Mouse (Mus musculus): ENCODE measurements around the gene Ripor3. TPM values are rescaled to one million over a fixed set of nuclear protein-coding genes. Genes with fewer than 3 reads are reported as not detected.

Gene Ripor3
- polyA plus RNA-seq, 1 experiment from 2014 or later, result 0.58 TPM

DNA sequence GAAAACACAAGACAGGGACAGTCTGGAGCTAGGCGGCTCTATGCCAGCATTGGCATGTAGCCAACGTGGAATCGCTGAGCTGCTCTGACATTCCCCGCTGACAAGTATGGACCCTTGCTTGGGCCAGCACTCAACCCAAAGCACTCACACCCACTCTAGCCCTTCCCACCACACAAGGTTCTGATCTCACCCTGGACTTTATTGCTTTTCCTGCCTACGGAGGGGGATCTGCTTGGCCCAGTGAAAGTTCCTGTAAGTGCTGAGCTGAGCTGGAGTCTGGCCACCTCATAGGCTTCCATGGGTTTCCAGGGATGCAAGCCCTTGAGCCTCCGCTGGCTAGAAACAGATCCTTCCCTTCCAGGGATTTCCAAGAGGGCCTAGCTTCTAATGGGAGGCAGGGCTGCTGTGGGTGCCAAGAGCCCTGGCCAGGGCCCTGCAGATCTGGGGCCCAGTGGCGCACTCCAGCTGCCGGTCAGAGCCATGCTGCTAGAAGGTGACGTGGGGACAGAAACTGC, 8.8 kb upstream of the Ripor3 start:
- WGBS, result 71% methylated on average over 9 of the region's 9 CpGs
- H3K27ac ChIP-seq (ENCODE audit: low read length), result no peak overlapping the region

DNA sequence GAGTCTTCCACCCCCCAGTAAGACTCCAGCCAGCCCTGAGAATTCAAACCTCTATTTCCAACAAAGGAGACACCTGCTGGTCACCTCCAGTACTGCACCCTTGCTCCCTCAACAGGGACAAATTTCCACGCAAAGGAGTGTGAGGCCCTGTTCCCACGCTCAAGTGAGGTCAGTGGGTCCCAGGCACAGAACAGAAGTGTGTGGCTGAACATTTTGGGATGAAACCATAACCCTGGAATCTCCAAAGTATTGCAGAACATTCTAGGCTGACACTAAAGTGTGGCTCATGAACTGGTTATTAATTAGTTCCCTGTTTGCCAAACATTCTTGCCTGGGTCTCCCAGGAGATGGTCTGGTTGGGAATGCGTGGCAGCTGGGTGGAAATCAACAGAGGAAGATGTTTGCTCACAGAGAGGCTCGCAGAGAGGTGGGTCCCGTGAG, 6.6 kb upstream of the Ripor3 start:
- Histone ChIP-seq H3K27me3 (ENCODE audit: control insufficient read depth, insufficient read depth, low read depth, low read length) (no peaks in the 10 kb centered on the region), H3K4me1 (ENCODE audit: control insufficient read depth, insufficient read depth, low read length) (no peaks in the 10 kb centered on the region), H3K9me3 (replicated peaks; ENCODE audit: control insufficient read depth, low read length, poor library complexity, severe bottlenecking) (no peaks in the 10 kb centered on the region), H3K27ac (ENCODE audit: low read length) (no peak overlapping the region), H3K36me3 (ENCODE audit: control insufficient read depth, insufficient read depth, low read length) (no peaks in the 10 kb centered on the region), H3K4me3 (ENCODE audit: low read depth, low read length) (no peak overlapping the region), H3K4me2 (ENCODE audit: low read length) (no peak overlapping the region), H3K9ac (ENCODE audit: low read depth, low read length) (no peak overlapping the region)
- WGBS, result 19% methylated on average over 5 of the region's 5 CpGs
- ATAC-seq, result no peak

More for the DNA sequence above, 8.8 kb upstream of the Ripor3 start:
- H3K9ac ChIP-seq (ENCODE audit: low read depth, low read length), result no peak overlapping the region
- no peak for ATAC-seq
- no peaks in the 10 kb centered on the region for H3K27me3 ChIP-seq (ENCODE audit: control insufficient read depth, insufficient read depth, low read depth, low read length)
- no peak overlapping the region for H3K4me2 ChIP-seq (ENCODE audit: low read length)
- no peaks in the 10 kb centered on the region for H3K4me1 ChIP-seq (ENCODE audit: control insufficient read depth, insufficient read depth, low read length)
- no peak overlapping the region for H3K4me3 ChIP-seq (ENCODE audit: low read depth, low read length)
- H3K36me3 ChIP-seq (ENCODE audit: control insufficient read depth, insufficient read depth, low read length), result no peaks in the 10 kb centered on the region
- H3K9me3 ChIP-seq (replicated peaks; ENCODE audit: control insufficient read depth, low read length, poor library complexity, severe bottlenecking), result no peaks in the 10 kb centered on the region

DNA sequence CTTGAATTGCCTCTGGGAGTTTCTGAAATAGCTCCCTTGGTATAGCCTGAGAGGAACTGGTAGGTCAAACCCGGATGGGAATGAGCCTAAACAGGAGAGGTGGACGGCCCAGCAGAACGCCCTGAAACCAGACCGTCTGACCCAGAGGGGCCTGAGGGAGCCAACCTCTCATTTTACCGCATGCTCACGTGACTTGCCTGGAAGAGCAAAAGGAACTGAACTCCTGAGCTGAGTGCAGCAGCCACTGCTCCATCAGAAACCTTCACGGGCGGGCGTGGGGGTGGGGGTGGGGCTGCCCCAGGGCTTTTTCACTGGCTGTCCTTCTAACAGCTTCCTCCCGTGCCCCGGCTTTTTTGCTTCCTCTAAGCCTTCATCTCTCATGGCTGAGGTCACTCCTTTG, 475 bp upstream of the Ripor3 start:
- Histone ChIP-seq H3K36me3 (ENCODE audit: control insufficient read depth, insufficient read depth, low read length) (no peaks in the 10 kb centered on the region), H3K9me3 (replicated peaks; ENCODE audit: control insufficient read depth, low read length, poor library complexity, severe bottlenecking) (no peaks in the 10 kb centered on the region), H3K27me3 (ENCODE audit: control insufficient read depth, insufficient read depth, low read depth, low read length) (no peaks in the 10 kb centered on the region), H3K27ac (ENCODE audit: low read length) (no peak overlapping the region), H3K4me3 (ENCODE audit: low read depth, low read length) (no peak overlapping the region), H3K4me1 (ENCODE audit: control insufficient read depth, insufficient read depth, low read length) (peaks cover 6% of the 10 kb centered on the region), H3K4me2 (ENCODE audit: low read length) (no peak overlapping the region), H3K9ac (ENCODE audit: low read depth, low read length) (no peak overlapping the region)
- no peak for ATAC-seq
- WGBS, result 41% methylated on average over 9 of the region's 11 CpGs

DNA sequence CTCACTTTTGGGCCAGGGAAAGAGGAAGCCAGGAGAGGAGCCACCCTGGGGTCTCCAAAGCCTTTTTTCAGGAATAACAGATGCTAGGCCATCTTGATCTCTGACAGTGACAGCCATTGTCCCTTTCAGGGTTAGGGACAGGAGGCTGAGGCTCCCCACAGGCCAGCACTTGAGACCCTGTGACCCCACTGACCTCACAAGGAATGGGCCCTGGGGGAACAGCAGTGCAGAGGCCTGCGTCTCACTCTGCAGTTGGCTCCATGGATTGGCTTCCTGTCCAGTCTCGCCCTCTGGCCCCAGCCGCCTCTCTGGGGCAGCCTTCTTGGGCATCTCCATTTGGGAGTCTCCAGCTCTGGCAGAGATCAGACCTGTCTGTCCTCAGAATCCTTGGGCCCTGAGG, 2.3 kb downstream of the Ripor3 start:
- no peak for ATAC-seq
- Histone ChIP-seq H3K4me1 (ENCODE audit: control insufficient read depth, insufficient read depth, low read length) (peaks cover 6% of the 10 kb centered on the region), H3K27me3 (ENCODE audit: control insufficient read depth, insufficient read depth, low read depth, low read length) (no peaks in the 10 kb centered on the region), H3K36me3 (ENCODE audit: control insufficient read depth, insufficient read depth, low read length) (no peaks in the 10 kb centered on the region), H3K4me3 (ENCODE audit: low read depth, low read length) (no peak overlapping the region), H3K9ac (ENCODE audit: low read depth, low read length) (no peak overlapping the region), H3K27ac (ENCODE audit: low read length) (no peak overlapping the region), H3K4me2 (ENCODE audit: low read length) (no peak overlapping the region), H3K9me3 (replicated peaks; ENCODE audit: control insufficient read depth, low read length, poor library complexity, severe bottlenecking) (no peaks in the 10 kb centered on the region)
- 49% methylated on average over 3 of the region's 3 CpGs for WGBS

DNA sequence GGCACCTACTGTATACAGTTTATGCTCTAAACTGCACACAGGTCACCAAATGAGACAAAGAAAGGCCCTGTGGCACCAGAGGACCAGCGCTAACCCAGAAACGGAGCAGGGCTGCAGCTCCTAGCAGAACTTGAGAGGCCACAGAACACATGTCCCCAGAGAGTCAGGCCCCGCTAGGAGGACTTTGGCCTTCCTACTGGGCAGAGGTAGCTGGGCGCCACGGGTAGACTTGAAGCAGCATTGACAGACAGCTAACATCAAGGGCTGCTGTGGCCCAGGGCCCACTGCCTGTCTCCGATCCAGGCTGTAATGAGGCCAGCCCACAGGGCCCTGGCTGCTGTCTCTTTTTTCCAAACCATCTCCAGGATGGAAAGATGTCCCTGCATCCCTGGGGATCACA, 3.9 kb downstream of the Ripor3 start:
- Histone ChIP-seq H3K4me2 (ENCODE audit: low read length) (no peak overlapping the region), H3K9me3 (replicated peaks; ENCODE audit: control insufficient read depth, low read length, poor library complexity, severe bottlenecking) (no peaks in the 10 kb centered on the region), H3K9ac (ENCODE audit: low read depth, low read length) (no peak overlapping the region), H3K27ac (ENCODE audit: low read length) (no peak overlapping the region), H3K36me3 (ENCODE audit: control insufficient read depth, insufficient read depth, low read length) (no peaks in the 10 kb centered on the region), H3K4me3 (ENCODE audit: low read depth, low read length) (no peak overlapping the region), H3K27me3 (ENCODE audit: control insufficient read depth, insufficient read depth, low read depth, low read length) (no peaks in the 10 kb centered on the region), H3K4me1 (ENCODE audit: control insufficient read depth, insufficient read depth, low read length) (peaks cover 6% of the 10 kb centered on the region)
- no peak for ATAC-seq
- WGBS, result 75% methylated on average over 6 of the region's 6 CpGs

DNA sequence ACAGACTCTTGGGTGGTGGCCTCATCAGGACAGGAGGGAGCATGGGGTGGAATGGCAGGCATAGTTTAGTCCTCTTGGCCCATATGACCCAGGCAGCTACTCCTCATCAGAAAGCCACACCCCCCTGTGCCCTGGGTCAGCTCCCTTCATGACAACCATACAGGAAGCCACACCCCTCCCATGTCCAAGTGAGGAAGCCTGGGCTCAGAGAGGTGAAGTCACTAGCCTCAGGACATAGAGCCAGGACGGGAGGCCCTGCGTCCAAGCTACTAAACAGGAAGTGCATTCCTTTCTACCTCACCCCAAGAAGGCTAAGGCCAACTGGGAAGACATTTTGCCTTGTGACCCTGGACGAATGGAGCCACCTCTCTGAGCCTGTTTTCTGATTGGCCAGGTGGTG, 4.8 kb downstream of the Ripor3 start:
- 74% methylated on average over 3 of the region's 3 CpGs for WGBS
- no peak for ATAC-seq
- no peaks in the 10 kb centered on the region for H3K36me3 ChIP-seq (ENCODE audit: control insufficient read depth, insufficient read depth, low read length)
- no peak overlapping the region for H3K27ac ChIP-seq (ENCODE audit: low read length)
- H3K9me3 ChIP-seq (replicated peaks; ENCODE audit: control insufficient read depth, low read length, poor library complexity, severe bottlenecking), result peaks cover 2% of the 10 kb centered on the region
- no peak overlapping the region for H3K4me3 ChIP-seq (ENCODE audit: low read depth, low read length)
- no peaks in the 10 kb centered on the region for H3K27me3 ChIP-seq (ENCODE audit: control insufficient read depth, insufficient read depth, low read depth, low read length)
- H3K9ac ChIP-seq (ENCODE audit: low read depth, low read length), result no peak overlapping the region
- H3K4me1 ChIP-seq (ENCODE audit: control insufficient read depth, insufficient read depth, low read length), result peaks cover 3% of the 10 kb centered on the region
- H3K4me2 ChIP-seq (ENCODE audit: low read length), result no peak overlapping the region

DNA sequence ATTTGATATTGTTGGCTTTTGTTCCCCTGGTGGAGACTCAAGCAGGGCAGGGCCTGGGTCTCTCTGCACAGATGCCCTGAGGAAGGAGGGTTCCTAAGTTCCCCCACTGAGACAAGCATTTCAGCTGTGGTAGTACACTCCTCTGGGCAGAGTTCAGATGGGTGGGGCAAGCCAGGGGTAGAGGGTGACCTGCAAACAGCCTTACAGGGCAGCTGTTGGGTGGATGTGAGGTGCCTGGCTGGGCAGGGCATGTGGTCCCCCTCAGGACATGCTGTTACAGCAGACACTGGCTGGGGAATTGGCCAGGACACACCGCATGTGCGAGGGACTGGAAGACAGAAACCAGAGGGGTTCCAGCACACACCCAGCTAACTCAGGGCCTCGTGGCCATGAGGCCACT, 5.4 kb downstream of the Ripor3 start:
- 80% methylated on average over 3 of the region's 3 CpGs for WGBS
- Histone ChIP-seq H3K27me3 (ENCODE audit: control insufficient read depth, insufficient read depth, low read depth, low read length) (no peaks in the 10 kb centered on the region), H3K27ac (ENCODE audit: low read length) (no peak overlapping the region), H3K9me3 (replicated peaks; ENCODE audit: control insufficient read depth, low read length, poor library complexity, severe bottlenecking) (peaks cover 4% of the 10 kb centered on the region), H3K9ac (ENCODE audit: low read depth, low read length) (no peak overlapping the region), H3K4me2 (ENCODE audit: low read length) (no peak overlapping the region), H3K4me1 (ENCODE audit: control insufficient read depth, insufficient read depth, low read length) (no peaks in the 10 kb centered on the region; the same call in 1 of the 2 replicates), H3K4me3 (ENCODE audit: low read depth, low read length) (no peak overlapping the region), H3K36me3 (ENCODE audit: control insufficient read depth, insufficient read depth, low read length) (no peaks in the 10 kb centered on the region)
- ATAC-seq, result no peak

DNA sequence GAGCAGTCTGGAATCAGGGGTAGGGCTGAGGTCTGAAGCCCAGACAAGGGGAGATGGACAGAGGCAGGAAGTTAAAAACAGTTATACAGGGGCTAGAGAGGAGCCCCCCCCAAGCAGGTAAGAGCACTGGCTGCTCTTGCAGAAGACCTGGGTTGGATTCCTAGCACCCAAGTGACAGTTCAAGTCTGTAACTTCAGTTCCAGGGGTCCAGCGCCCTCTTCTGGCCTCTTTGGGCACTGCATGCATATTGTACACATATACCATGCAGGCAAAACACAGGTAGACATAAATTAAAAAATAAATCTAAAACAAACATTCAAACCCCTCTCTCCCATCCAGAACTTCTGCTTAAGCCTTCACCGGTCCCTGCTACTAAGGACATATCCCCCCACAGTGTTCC, 6.0 kb downstream of the Ripor3 start:
- no peaks in the 10 kb centered on the region for H3K36me3 ChIP-seq (ENCODE audit: control insufficient read depth, insufficient read depth, low read length)
- H3K27ac ChIP-seq (ENCODE audit: low read length), result no peak overlapping the region
- no peak for ATAC-seq
- H3K4me3 ChIP-seq (ENCODE audit: low read depth, low read length), result no peak overlapping the region
- no peaks in the 10 kb centered on the region for H3K27me3 ChIP-seq (ENCODE audit: control insufficient read depth, insufficient read depth, low read depth, low read length)
- WGBS, result 52% methylated on average over 2 of the region's 2 CpGs
- H3K9ac ChIP-seq (ENCODE audit: low read depth, low read length), result no peak overlapping the region
- H3K9me3 ChIP-seq (replicated peaks; ENCODE audit: control insufficient read depth, low read length, poor library complexity, severe bottlenecking), result peaks cover 4% of the 10 kb centered on the region
- H3K4me2 ChIP-seq (ENCODE audit: low read length), result no peak overlapping the region
- no peaks in the 10 kb centered on the region for H3K4me1 ChIP-seq (ENCODE audit: control insufficient read depth, insufficient read depth, low read length)

DNA sequence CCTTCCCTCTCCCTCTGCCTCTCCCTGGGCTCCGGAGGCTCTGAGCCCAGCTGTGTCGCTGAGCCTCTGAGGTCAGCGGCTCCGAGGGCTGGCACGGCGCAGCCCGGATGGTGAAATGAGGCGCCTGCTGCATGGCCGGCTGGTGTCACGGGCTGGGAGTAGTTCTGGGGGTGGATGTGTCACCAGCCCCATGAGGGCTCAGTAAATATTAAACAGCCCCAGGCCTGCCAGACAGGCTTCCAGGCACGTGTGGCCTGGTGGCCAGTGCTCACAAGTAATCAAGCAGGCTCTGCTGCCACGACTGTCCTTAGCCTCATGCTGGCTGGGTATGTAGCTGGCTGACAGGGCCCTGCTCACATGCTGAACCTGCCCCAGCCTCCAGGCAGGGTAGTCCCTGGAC, 7.0 kb downstream of the Ripor3 start:
- Histone ChIP-seq H3K9ac (ENCODE audit: low read depth, low read length) (no peak overlapping the region), H3K4me3 (ENCODE audit: low read depth, low read length) (no peak overlapping the region), H3K4me2 (ENCODE audit: low read length) (no peak overlapping the region), H3K4me1 (ENCODE audit: control insufficient read depth, insufficient read depth, low read length) (no peaks in the 10 kb centered on the region), H3K27ac (ENCODE audit: low read length) (no peak overlapping the region), H3K36me3 (ENCODE audit: control insufficient read depth, insufficient read depth, low read length) (no peaks in the 10 kb centered on the region), H3K27me3 (ENCODE audit: control insufficient read depth, insufficient read depth, low read depth, low read length) (no peaks in the 10 kb centered on the region), H3K9me3 (replicated peaks; ENCODE audit: control insufficient read depth, low read length, poor library complexity, severe bottlenecking) (peaks cover 4% of the 10 kb centered on the region)
- 57% methylated on average over 12 of the region's 12 CpGs for WGBS
- no peak for ATAC-seq

Data from midbrain, embryonic 16.5 days (tissue).